Mouse (Mus musculus) bone marrow, adult 2 months (tissue): ENCODE measurements around the gene Hps6. TPM values are rescaled to one million over a fixed set of nuclear protein-coding genes. Genes with fewer than 3 reads are reported as not detected.

Experiments used
- H3K27ac ChIP-seq: fragments of 200-500 bp; 2 replicates; pipeline ENCODE4 v1.5.1; 2012; ENCODE audit warnings: low read depth, mild to moderate bottlenecking, control low read depth, inconsistent platforms, low read length; ENCODE audit not compliant: control insufficient read depth, poor library complexity, insufficient read depth
- H3K4me1 ChIP-seq: fragments of 200-500 bp; 2 replicates; pipeline ENCODE4 v1.6.1; 2011; ENCODE audit warnings: low read length; ENCODE audit not compliant: control insufficient read depth, insufficient read depth
- H3K4me3 ChIP-seq: fragments of 200-500 bp; replicated peaks from 2 replicates; pipeline ENCODE3; 2011; ENCODE audit warnings: mild to moderate bottlenecking, low read depth, low read length, control low read depth; ENCODE audit not compliant: control insufficient read depth
- CTCF ChIP-seq: fragments of 200-500 bp; IDR thresholded peaks from 2 replicates; pipeline ENCODE4 v1.5.1; 2011; ENCODE audit warnings: low read length, control low read depth; ENCODE audit not compliant: control insufficient read depth, insufficient read depth
- POLR2A ChIP-seq: fragments of 200-500 bp; IDR thresholded peaks from 2 replicates; pipeline ENCODE4 v1.6.1; 2011; ENCODE audit warnings: low read depth, mild to moderate bottlenecking, control low read depth, low read length, borderline replicate concordance; ENCODE audit not compliant: control insufficient read depth
- WGBS: fragments of 180-500 bp; shearing (Covaris S2); methylation state at CpG from one replicate; pipeline ENCODE4 v1.1.7; 2018; 5-methylcytosine and 5-hydroxymethylcytosine counted together
- polyA plus RNA-seq: library from polyadenylated mRNA; stranded (reverse); fragments of >200 nt; gene quantifications from 2 replicates; pipeline ENCODE4 v1.2.4, GENCODE M21; 2011; ENCODE audit warnings: low replicate concordance; ENCODE audit not compliant: missing spikeins, insufficient read depth, insufficient read length

Hps6 gene
- polyA plus RNA-seq, 1 experiment, result 1.9 TPM

- Histone ChIP-seq H3K4me1 (peaks cover 1% of the 10 kb centered on the region), H3K27ac (no peak overlapping the region), H3K4me3 (no peak overlapping the region)
- whole genome bisulfite sequencing, result 93% methylated on average over 26 of the region's 26 CpGs
- TF ChIP-seq CTCF (no peak), POLR2A (no peak)
Measured at GRCm38 (mm10) chr19:46032731-46033510, 29.6 kb downstream of the Hps6 start.

GRCm38 (mm10) chr19:46033911-46034310, 30.6 kb downstream of the Hps6 start:
- Histone ChIP-seq H3K27ac (no peak overlapping the region), H3K4me3 (no peak overlapping the region), H3K4me1 (peaks cover 3% of the 10 kb centered on the region)
- TF ChIP-seq CTCF (no peak), POLR2A (no peak)
- 92% methylated on average over 11 of the region's 11 CpGs for WGBS

GRCm38 (mm10) chr19:46035971-46036370, 32.7 kb downstream of the Hps6 start:
- H3K4me3 ChIP-seq, result no peak overlapping the region
- TF ChIP-seq POLR2A (no peak), CTCF (no peak)
- 89% methylated on average over 13 of the region's 13 CpGs for WGBS
- H3K27ac ChIP-seq, result no peak overlapping the region
- H3K4me1 ChIP-seq, result peaks cover 7% of the 10 kb centered on the region

GRCm38 (mm10) chr19:46036477-46037242, 33.4 kb downstream of the Hps6 start:
- TF ChIP-seq CTCF, result peak; percentile 35; the same call in 1 of the 2 replicates
- TF ChIP-seq POLR2A, result no peak
- WGBS, result 70% methylated on average over 13 of the region's 13 CpGs
- Histone ChIP-seq H3K27ac (no peak overlapping the region), H3K4me1 (peaks cover 8% of the 10 kb centered on the region), H3K4me3 (peak overlapping the region; percentile 40)

GRCm38 (mm10) chr19:46037243-46037924, 34.1 kb downstream of the Hps6 start:
- Histone ChIP-seq H3K4me3 (peak overlapping the region; percentile 44), H3K4me1 (peaks cover 10% of the 10 kb centered on the region), H3K27ac (peak overlapping the region; percentile 59)
- TF ChIP-seq CTCF (no peak), POLR2A (no peak)
- WGBS, result 34% methylated on average over 6 of the region's 6 CpGs

- 5% methylated on average over 13 of the region's 13 CpGs for WGBS
- no peak for TF ChIP-seq CTCF
- no peak for TF ChIP-seq POLR2A
- Histone ChIP-seq H3K4me1 (peaks cover 12% of the 10 kb centered on the region), H3K4me3 (peak overlapping the region; percentile 81), H3K27ac (peak overlapping the region; percentile 59)
Measured at GRCm38 (mm10) chr19:46037925-46038850, 34.9 kb downstream of the Hps6 start.

- peak overlapping the region; percentile 58 for H3K27ac ChIP-seq
- WGBS, result under 1% methylated on average over 17 of the region's 17 CpGs
Measured at GRCm38 (mm10) chr19:46038851-46039260, 35.5 kb downstream of the Hps6 start.

More at GRCm38 (mm10) chr19:46038851-46039260, 35.5 kb downstream of the Hps6 start:
- Histone ChIP-seq H3K4me1 (peaks cover 12% of the 10 kb centered on the region), H3K4me3 (peak overlapping the region; percentile 81)
- no peak for TF ChIP-seq POLR2A
- TF ChIP-seq CTCF, result no peak
